Mouse (Mus musculus): Measurements from ENCODE around the gene Clk2.

Gene Clk2

GRCm38 (mm10) chr3:89221167-89221566 is 56.6 kb downstream of the Clk2 start:
- no peak for DNase-seq (ENCODE audit: extremely low spot score, low spot score)

GRCm38 (mm10) chr3:89224796-89225195 is 60.2 kb downstream of the Clk2 start:
- no peak for DNase-seq (ENCODE audit: extremely low spot score, low spot score)

GRCm38 (mm10) chr3:89225321-89225815 is 60.8 kb downstream of the Clk2 start:
- DNase-seq (ENCODE audit: extremely low spot score, low spot score) = no peak

GRCm38 (mm10) chr3:89225918-89226317 is 61.3 kb downstream of the Clk2 start:
- peak; percentile 68 for DNase-seq (ENCODE audit: extremely low spot score, low spot score)

- peak; percentile 52 for DNase-seq (ENCODE audit: extremely low spot score, low spot score)
Observed at GRCm38 (mm10) chr3:89226361-89226760, 61.8 kb downstream of the Clk2 start.

All from neural tube, embryonic 10.5 days (tissue).